Mouse (Mus musculus) forebrain, postnatal 0 days (tissue): ENCODE measurements at regions not wholly inside any gene's neighbourhood (a gene's known extent, or its start where the extent isn't known, plus 50 kb on each side); places are given as distances from the start of the nearest gene placed in this dataset.

Experiments used
- ATAC-seq: fragments of 200-750 bp; cut with Nextera tagmentation; 2 replicates; pipeline ENCODE4 v1.8.0; 2017; ENCODE audit warnings: mild to moderate bottlenecking, moderate library complexity
- DNase-seq: peaks from one replicate; pipeline ENCODE4 v3.0.0-alpha.2; 2015
- H3K27ac ChIP-seq: fragments of 300-500 bp; sonication (generic); 2 replicates; pipeline ENCODE4 v1.5.1; 2014; ENCODE audit warnings: low read depth, mild to moderate bottlenecking, antibody characterized with exemption, low read length, moderate library complexity, mixed read lengths
- H3K27me3 ChIP-seq: fragments of 300-500 bp; sonication (generic); 2 replicates; pipeline ENCODE4 v1.6.1; 2014; ENCODE audit warnings: mild to moderate bottlenecking, low read length, mixed read lengths; ENCODE audit not compliant: insufficient read depth
- H3K36me3 ChIP-seq: fragments of 300-500 bp; sonication (generic); 2 replicates; pipeline ENCODE4 v1.6.1; 2014; ENCODE audit warnings: mild to moderate bottlenecking, moderate library complexity; ENCODE audit not compliant: insufficient read depth
- H3K4me1 ChIP-seq: fragments of 300-500 bp; sonication (generic); 2 replicates; pipeline ENCODE4 v1.6.1; 2014; ENCODE audit warnings: antibody characterized with exemption; ENCODE audit not compliant: insufficient read depth
- H3K4me2 ChIP-seq: fragments of 300-500 bp; sonication (generic); 2 replicates; pipeline ENCODE4 v1.6.1; 2014; ENCODE audit warnings: low read depth, mild to moderate bottlenecking, moderate library complexity
- H3K4me3 ChIP-seq: fragments of 300-500 bp; sonication (generic); 2 replicates; pipeline ENCODE4 v1.5.1; 2014; ENCODE audit warnings: low read depth, low read length, mixed read lengths
- H3K9ac ChIP-seq: fragments of 300-500 bp; sonication (generic); 2 replicates; pipeline ENCODE4 v1.6.1; 2014; ENCODE audit warnings: mild to moderate bottlenecking
- H3K9me3 ChIP-seq: fragments of 300-500 bp; sonication (generic); 2 replicates; pipeline ENCODE4 v1.6.1; 2016; ENCODE audit warnings: low read length
- CTCF ChIP-seq: sonication (generic); IDR thresholded peaks from 2 replicates; pipeline ENCODE4 v1.5.1; 2016; ENCODE audit warnings: antibody characterized with exemption, control low read depth, low read depth
- WGBS: fragments of 180-500 bp; shearing (Covaris S2); extraction: QIAGEN DNeasy Blood & Tissue Kit; methylation state at CpG from one replicate; pipeline ENCODE4 v1.1.7; 2014; 5-methylcytosine and 5-hydroxymethylcytosine counted together

DNA sequence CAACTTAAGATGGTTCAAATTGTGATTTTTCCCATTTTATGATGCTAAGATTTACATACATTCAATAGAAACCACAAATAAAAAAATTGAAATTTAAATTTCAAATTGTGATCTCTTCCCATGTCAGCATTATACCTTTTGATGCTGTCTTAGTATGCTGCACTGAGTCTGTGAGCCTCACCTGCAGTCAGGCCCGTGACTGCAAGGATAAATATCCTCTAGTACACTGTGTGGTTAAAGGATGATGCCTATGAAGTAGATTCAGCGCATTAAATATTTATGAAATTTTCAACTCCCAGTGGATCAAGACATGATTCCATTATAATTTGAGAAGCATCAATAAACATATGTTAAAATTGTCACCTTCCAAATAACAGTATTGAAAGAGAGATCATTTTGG lies 340.4 kb downstream of the Mllt3 start:
- 89% methylated on average over 2 of the region's 2 CpGs for WGBS

DNA sequence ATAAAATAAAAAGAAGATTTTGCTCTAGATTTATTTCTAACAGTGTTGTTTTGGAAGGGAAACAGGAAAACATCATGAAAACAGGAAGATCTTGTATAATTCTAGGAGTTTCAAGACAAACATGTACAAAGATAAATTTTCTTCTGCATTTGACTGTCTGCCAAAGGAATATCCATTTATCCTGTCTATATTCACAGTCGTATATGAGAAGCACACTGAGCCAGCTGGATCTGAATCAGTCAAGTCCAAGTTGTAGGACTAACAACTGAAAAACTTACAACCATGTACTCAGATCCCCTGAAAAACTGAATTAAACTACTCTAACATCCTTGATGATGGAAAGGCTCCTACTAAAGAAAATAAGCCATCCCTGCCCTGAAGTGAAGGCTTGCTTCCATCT lies 348.2 kb downstream of the Mllt3 start:
- TF ChIP-seq CTCF: no peak
- Histone ChIP-seq H3K27me3 (no peaks in the 10 kb centered on the region), H3K9me3 (no peaks in the 10 kb centered on the region), H3K27ac (no peak overlapping the region), H3K9ac (no peak overlapping the region), H3K4me3 (no peak overlapping the region), H3K4me1 (no peaks in the 10 kb centered on the region), H3K36me3 (no peaks in the 10 kb centered on the region), H3K4me2 (no peak overlapping the region)
- ATAC-seq: no peak
- DNase-seq: no peak
- WGBS: 60% methylated on average over 1 of the region's 1 CpGs

More for the DNA sequence above, 340.4 kb downstream of the Mllt3 start:
- Histone ChIP-seq H3K4me1 (no peaks in the 10 kb centered on the region), H3K4me2 (no peak overlapping the region), H3K36me3 (no peaks in the 10 kb centered on the region), H3K9ac (no peak overlapping the region), H3K27me3 (no peaks in the 10 kb centered on the region), H3K27ac (no peak overlapping the region), H3K9me3 (no peaks in the 10 kb centered on the region), H3K4me3 (no peak overlapping the region)
- ATAC-seq: no peak
- TF ChIP-seq CTCF: no peak
- no peak for DNase-seq

GRCm38 (mm10) chr4:87682783-87683182 lies 350.4 kb downstream of the Mllt3 start:
- no peak for DNase-seq
- no peaks in the 10 kb centered on the region for H3K36me3 ChIP-seq
- H3K4me3 ChIP-seq: no peak overlapping the region
- no peak overlapping the region for H3K4me2 ChIP-seq
- H3K9me3 ChIP-seq: no peaks in the 10 kb centered on the region
- 92% methylated on average over 2 of the region's 2 CpGs for WGBS
- H3K9ac ChIP-seq: no peak overlapping the region
- no peaks in the 10 kb centered on the region for H3K4me1 ChIP-seq
- no peak overlapping the region for H3K27ac ChIP-seq
- H3K27me3 ChIP-seq: no peaks in the 10 kb centered on the region
- no peak for TF ChIP-seq CTCF
- no peak for ATAC-seq

DNA sequence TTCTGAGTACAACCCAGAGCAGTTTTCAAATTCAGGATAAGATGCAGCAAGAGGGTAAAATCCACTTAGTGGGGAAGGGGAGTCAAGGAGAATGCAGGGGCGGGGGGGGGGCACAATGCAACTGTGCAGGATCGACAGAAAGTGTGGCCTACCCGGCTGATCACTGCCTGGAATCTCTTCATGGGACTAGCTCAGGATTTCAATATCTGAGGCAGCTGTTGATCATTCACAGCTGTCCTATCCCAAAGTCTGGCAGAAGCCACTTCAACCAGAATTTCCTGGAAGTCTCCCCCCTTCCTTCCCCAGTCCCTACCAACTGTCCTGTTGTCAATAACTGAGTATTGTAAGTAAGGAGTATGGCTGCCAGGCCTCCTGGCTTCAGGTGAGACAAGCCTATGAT lies 362.1 kb downstream of the Mllt3 start:
- H3K9ac ChIP-seq: no peak overlapping the region
- DNase-seq: no peak
- TF ChIP-seq CTCF: no peak
- ATAC-seq: no peak
- no peak overlapping the region for H3K4me2 ChIP-seq
- H3K4me1 ChIP-seq: no peaks in the 10 kb centered on the region
- no peaks in the 10 kb centered on the region for H3K9me3 ChIP-seq
- WGBS: 88% methylated on average over 3 of the region's 3 CpGs
- no peaks in the 10 kb centered on the region for H3K27me3 ChIP-seq
- H3K36me3 ChIP-seq: no peaks in the 10 kb centered on the region
- no peak overlapping the region for H3K4me3 ChIP-seq
- H3K27ac ChIP-seq: no peak overlapping the region

GRCm38 (mm10) chr4:87670167-87670566 lies 363.0 kb downstream of the Mllt3 start:
- H3K9me3 ChIP-seq: no peaks in the 10 kb centered on the region
- ATAC-seq (no peak), DNase-seq (no peak)
- H3K9ac ChIP-seq: no peak overlapping the region
- H3K4me3 ChIP-seq: no peak overlapping the region
- no peak overlapping the region for H3K27ac ChIP-seq
- no peak for TF ChIP-seq CTCF
- H3K4me1 ChIP-seq: no peaks in the 10 kb centered on the region
- H3K4me2 ChIP-seq: no peak overlapping the region
- H3K36me3 ChIP-seq: no peaks in the 10 kb centered on the region
- H3K27me3 ChIP-seq: no peaks in the 10 kb centered on the region
- WGBS: 84% methylated on average over 2 of the region's 2 CpGs

DNA sequence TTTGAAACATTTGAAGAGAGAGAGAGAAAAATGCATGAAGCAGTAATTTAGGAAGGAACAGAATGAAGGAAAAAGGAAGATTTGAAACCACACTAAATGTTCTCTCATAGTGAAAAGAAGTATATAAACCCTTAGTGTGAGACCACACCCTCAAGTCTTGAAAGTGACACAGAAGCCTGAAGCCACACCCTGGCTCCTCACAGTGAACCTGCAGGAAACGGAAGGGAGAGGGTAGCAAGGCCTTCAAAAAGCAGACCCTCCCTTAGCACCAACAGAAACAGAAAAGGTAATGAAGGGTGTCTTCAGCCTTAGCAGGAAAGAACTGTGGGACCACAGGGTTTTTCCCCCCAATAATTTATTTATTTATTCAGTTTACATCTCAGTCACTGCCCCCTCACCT lies 363.7 kb downstream of the Mllt3 start:
- DNase-seq (no peak), ATAC-seq (no peak)
- no peak overlapping the region for H3K9ac ChIP-seq
- H3K4me2 ChIP-seq: no peak overlapping the region
- H3K27me3 ChIP-seq: no peaks in the 10 kb centered on the region
- no peaks in the 10 kb centered on the region for H3K9me3 ChIP-seq
- 78% methylated on average over 1 of the region's 1 CpGs for WGBS
- no peaks in the 10 kb centered on the region for H3K4me1 ChIP-seq
- no peak overlapping the region for H3K4me3 ChIP-seq
- no peaks in the 10 kb centered on the region for H3K36me3 ChIP-seq
- TF ChIP-seq CTCF: no peak
- H3K27ac ChIP-seq: no peak overlapping the region

GRCm38 (mm10) chr4:87668314-87668713 lies 364.9 kb downstream of the Mllt3 start:
- no peaks in the 10 kb centered on the region for H3K4me1 ChIP-seq
- ATAC-seq (peak; percentile 84), DNase-seq (peak; percentile 76)
- H3K4me2 ChIP-seq: no peak overlapping the region
- no peaks in the 10 kb centered on the region for H3K36me3 ChIP-seq
- no peaks in the 10 kb centered on the region for H3K27me3 ChIP-seq
- H3K9me3 ChIP-seq: no peaks in the 10 kb centered on the region
- no peak for TF ChIP-seq CTCF
- peak overlapping the region; percentile 60; the same call in 1 of the 2 replicates for H3K27ac ChIP-seq
- no peak overlapping the region for H3K9ac ChIP-seq
- WGBS: 39% methylated on average over 3 of the region's 3 CpGs
- H3K4me3 ChIP-seq: no peak overlapping the region
